Mouse (Mus musculus) CH12.LX (cell line): ENCODE results near the gene Xrcc4. TPM values are rescaled to one million over a fixed set of nuclear protein-coding genes. Genes with fewer than 3 reads are reported as not detected.

ENCODE experiments used
- DNase-seq: peaks from one replicate; pipeline ENCODE4 v3.0.0-alpha.2; 2013; ENCODE audit errors: extremely low read depth
- H3K27ac ChIP-seq: 2 replicates; pipeline ENCODE4 v1.5.1; 2012; ENCODE audit warnings: low read depth, mild to moderate bottlenecking, control low read depth, moderate library complexity; ENCODE audit not compliant: insufficient read depth
- H3K27me3 ChIP-seq: replicated peaks from 2 replicates; pipeline ENCODE3; 2012; ENCODE audit warnings: inconsistent platforms
- H3K36me3 ChIP-seq, 2 experiments: replicated peaks in 1 of 2; 2 replicates each; pipeline versions ENCODE3 to v1.6.1; 2012; ENCODE audit warnings: inconsistent platforms in 1 of 2, low read length in 1 of 2, mild to moderate bottlenecking in 1 of 2, mixed read lengths in 1 of 2, moderate library complexity in 1 of 2; ENCODE audit not compliant: control insufficient read depth in 1 of 2, insufficient read depth in 1 of 2
- H3K4me1 ChIP-seq, 2 experiments: 2 replicates each; pipeline ENCODE4 v1.6.1; 2012; ENCODE audit warnings: inconsistent platforms in 1 of 2, moderate library complexity in 1 of 2; ENCODE audit not compliant: insufficient read depth in 2 of 2, control insufficient read depth in 1 of 2
- H3K4me2 ChIP-seq: 2 replicates; pipeline ENCODE4 v1.6.1; 2012; ENCODE audit warnings: low read depth, mild to moderate bottlenecking, control low read depth; ENCODE audit not compliant: poor library complexity, insufficient read depth, severe bottlenecking
- H3K4me3 ChIP-seq, 3 experiments: fragments of 150-350 bp in 1 of 3; sonication (generic) in 1 of 3; replicated peaks in 1 of 3; 2 replicates each; pipeline versions ENCODE3 to v1.5.1; 2011 to 2012; ENCODE audit warnings: low read depth in 2 of 3, low read length in 2 of 3, mild to moderate bottlenecking in 2 of 3, moderate library complexity in 2 of 3, control low read depth in 1 of 3, improper control_type of control experiment in 1 of 3, inconsistent platforms in 1 of 3, mixed read lengths in 1 of 3; ENCODE audit not compliant: poor library complexity in 1 of 3
- H3K79me2 ChIP-seq: replicated peaks from 2 replicates; pipeline ENCODE4 v1.6.1; 2012; ENCODE audit warnings: mild to moderate bottlenecking, moderate library complexity; ENCODE audit not compliant: control insufficient read depth, poor library complexity, insufficient read depth, severe bottlenecking; ENCODE audit errors: extremely low read depth
- H3K9ac ChIP-seq: 2 replicates; pipeline ENCODE4 v1.6.1; 2012; ENCODE audit warnings: low read depth, mild to moderate bottlenecking, control low read depth, moderate library complexity; ENCODE audit not compliant: insufficient read depth
- H3K9me3 ChIP-seq: replicated peaks from 2 replicates; pipeline ENCODE3; 2012; ENCODE audit warnings: low read length, inconsistent platforms, mixed read lengths
- CHD1 ChIP-seq: IDR thresholded peaks from 2 replicates; pipeline ENCODE4 v1.6.1; 2012; ENCODE audit warnings: low read depth, low read length, improper control_type of control experiment, inconsistent platforms
- CHD2 ChIP-seq: IDR thresholded peaks from 2 replicates; pipeline ENCODE4 v1.6.1; 2011; ENCODE audit warnings: low read length, improper control_type of control experiment
- CTCF ChIP-seq, 2 experiments: IDR thresholded peaks in 1 of 2; conservative IDR thresholded peaks in 1 of 2; 2 replicates each; pipeline ENCODE4 v1.5.1; 2011 to 2012; ENCODE audit warnings: low read depth in 2 of 2, low read length in 2 of 2, improper control_type of control experiment in 1 of 2, inconsistent platforms in 1 of 2, mild to moderate bottlenecking in 1 of 2, moderate library complexity in 1 of 2
- E2F4 ChIP-seq: IDR thresholded peaks from 2 replicates; pipeline ENCODE4 v1.6.1; 2011; ENCODE audit warnings: low read depth, low read length, improper control_type of control experiment; ENCODE audit not compliant: insufficient replicate concordance
- ELF1 ChIP-seq: IDR thresholded peaks from 2 replicates; pipeline ENCODE4 v1.6.1; 2014; ENCODE audit warnings: low read depth, mild to moderate bottlenecking, inconsistent platforms, low read length, improper control_type of control experiment
- EP300 ChIP-seq: IDR thresholded peaks from 2 replicates; pipeline ENCODE4 v1.6.1; 2011; ENCODE audit warnings: low read length, improper control_type of control experiment
- ETS1 ChIP-seq: conservative IDR thresholded peaks from 2 replicates; pipeline ENCODE4 v1.6.1; 2012; ENCODE audit warnings: low read depth, mild to moderate bottlenecking, inconsistent platforms, low read length, improper control_type of control experiment, moderate library complexity
- HCFC1 ChIP-seq: IDR thresholded peaks from 2 replicates; pipeline ENCODE4 v1.6.1; 2012; ENCODE audit warnings: low read depth, mild to moderate bottlenecking, inconsistent platforms, low read length, improper control_type of control experiment
- IRF4 ChIP-seq: IDR thresholded peaks from 2 replicates; pipeline ENCODE4 v1.6.1; 2014; ENCODE audit warnings: low read depth, mild to moderate bottlenecking, inconsistent platforms, low read length, improper control_type of control experiment
- JUN ChIP-seq: IDR thresholded peaks from 2 replicates; pipeline ENCODE4 v1.6.1; 2011; ENCODE audit warnings: low read depth, mild to moderate bottlenecking, low read length, improper control_type of control experiment, moderate library complexity; ENCODE audit not compliant: insufficient read depth
- MAZ ChIP-seq: IDR thresholded peaks from 2 replicates; pipeline ENCODE4 v1.6.1; 2012; ENCODE audit warnings: low read depth, mild to moderate bottlenecking, inconsistent platforms, low read length, improper control_type of control experiment, moderate library complexity
- MEF2A ChIP-seq: IDR thresholded peaks from 2 replicates; pipeline ENCODE4 v1.6.1; 2014; ENCODE audit warnings: low read depth, mild to moderate bottlenecking, inconsistent platforms, low read length, improper control_type of control experiment, borderline replicate concordance
- PAX5 ChIP-seq: IDR thresholded peaks from 2 replicates; pipeline ENCODE4 v1.6.1; 2012; ENCODE audit warnings: low read length, inconsistent platforms, mixed read lengths
- POLR2AphosphoS2 ChIP-seq: IDR thresholded peaks from 2 replicates; pipeline ENCODE4 v1.6.1; 2011; ENCODE audit warnings: low read depth, low read length, improper control_type of control experiment
- RAD21 ChIP-seq: IDR thresholded peaks from 2 replicates; pipeline ENCODE4 v1.6.1; 2011; ENCODE audit warnings: low read depth, mild to moderate bottlenecking, low read length, improper control_type of control experiment, moderate library complexity
- USF2 ChIP-seq: conservative IDR thresholded peaks from 2 replicates; pipeline ENCODE4 v1.6.1; 2011; ENCODE audit warnings: low read depth, low read length, improper control_type of control experiment
- ZKSCAN1 ChIP-seq: IDR thresholded peaks from 2 replicates; pipeline ENCODE4 v1.6.1; 2012; ENCODE audit warnings: low read depth, inconsistent platforms, low read length, improper control_type of control experiment, borderline replicate concordance
- ZMIZ1 ChIP-seq: IDR thresholded peaks from 2 replicates; pipeline ENCODE4 v1.6.1; 2012; ENCODE audit warnings: low read depth, mild to moderate bottlenecking, inconsistent platforms, low read length, improper control_type of control experiment
- dilution Hi-C: fragments of 300-500 bp; cut with MboI; formaldehyde crosslinking; loops from 2 replicates; pipeline ENCODE4 v1.14.3; 2020; ENCODE audit warnings: low sequenced_read_pairs; ENCODE audit not compliant: extremely low pct_unique_long_range_greater_than_20kb, extremely low pct_ligation_motif_present
- in situ Hi-C: fragments of 300-500 bp; cut with MboI; formaldehyde crosslinking; loops from 3 replicates; pipeline ENCODE4 v1.14.3; 2019; ENCODE audit warnings: low sequenced_read_pairs, low pct_ligation_motif_present, low pct_unique_long_range_greater_than_20kb, mixed read lengths
- polyA plus RNA-seq: library from polyadenylated mRNA; unstranded; fragments of >175 nt; gene quantifications from 2 replicates; pipeline ENCODE4 v1.2.1, GENCODE M21; 2012; ENCODE audit warnings: low read depth; ENCODE audit not compliant: insufficient read length
- total RNA-seq, 2 experiments: library from RNA; depleted of rRNA; stranded (reverse); fragments of 300-350 nt in 1 of 2; fragments of >200 nt in 1 of 2; gene quantifications; 2 replicates each; pipeline ENCODE4 v1.2.3; 2012 to 2014

Xrcc4 gene
- total and polyA plus RNA-seq, 3 experiments: 6.2 to 19.6 (median 10.0) TPM

DNA sequence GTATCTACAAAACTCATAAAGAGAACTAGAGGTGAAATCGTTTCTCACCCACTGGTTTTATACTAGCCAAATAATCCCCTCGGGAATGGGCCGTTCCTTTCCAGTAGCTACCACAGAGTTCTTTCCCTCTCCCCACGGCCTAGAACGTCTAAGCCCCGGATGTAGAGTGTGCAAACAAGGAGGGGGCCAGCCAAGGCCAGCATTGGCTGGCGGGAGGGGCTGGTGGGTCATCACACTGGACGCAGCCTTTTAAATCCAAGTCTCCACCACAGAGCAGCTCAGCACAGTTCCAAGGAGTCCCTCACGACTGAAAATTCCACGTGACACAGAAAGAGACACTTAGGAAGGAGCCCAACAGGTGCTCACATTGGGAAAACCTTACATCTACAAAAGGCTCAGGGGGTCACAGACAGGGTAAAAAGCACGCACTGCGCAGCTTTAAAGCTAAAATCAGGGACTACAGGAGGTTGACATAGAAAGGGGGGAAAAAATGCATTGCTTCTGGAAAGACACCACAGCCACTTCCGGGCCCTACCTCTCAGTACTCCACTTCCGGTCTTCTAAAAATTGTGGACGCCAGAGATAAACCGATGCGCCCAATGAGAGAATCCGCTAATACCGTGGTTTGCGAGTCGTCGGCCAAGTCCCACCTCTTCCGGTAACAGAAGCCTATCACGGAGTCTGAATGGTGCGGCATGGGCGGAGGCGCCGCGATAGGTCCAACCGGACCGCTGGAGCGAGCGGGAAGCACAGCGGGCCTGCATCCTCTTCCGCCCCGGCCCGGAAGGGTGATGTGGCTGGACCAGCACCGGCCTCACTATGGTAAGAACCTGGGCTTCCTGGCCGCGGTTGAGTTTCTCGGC lies at the start of gene Xrcc4, which contains the start of gene Tmem167 (continued):
- no peak for TF ChIP-seq MEF2A
- TF ChIP-seq, all 38 proteins: peak for 19

DNA sequence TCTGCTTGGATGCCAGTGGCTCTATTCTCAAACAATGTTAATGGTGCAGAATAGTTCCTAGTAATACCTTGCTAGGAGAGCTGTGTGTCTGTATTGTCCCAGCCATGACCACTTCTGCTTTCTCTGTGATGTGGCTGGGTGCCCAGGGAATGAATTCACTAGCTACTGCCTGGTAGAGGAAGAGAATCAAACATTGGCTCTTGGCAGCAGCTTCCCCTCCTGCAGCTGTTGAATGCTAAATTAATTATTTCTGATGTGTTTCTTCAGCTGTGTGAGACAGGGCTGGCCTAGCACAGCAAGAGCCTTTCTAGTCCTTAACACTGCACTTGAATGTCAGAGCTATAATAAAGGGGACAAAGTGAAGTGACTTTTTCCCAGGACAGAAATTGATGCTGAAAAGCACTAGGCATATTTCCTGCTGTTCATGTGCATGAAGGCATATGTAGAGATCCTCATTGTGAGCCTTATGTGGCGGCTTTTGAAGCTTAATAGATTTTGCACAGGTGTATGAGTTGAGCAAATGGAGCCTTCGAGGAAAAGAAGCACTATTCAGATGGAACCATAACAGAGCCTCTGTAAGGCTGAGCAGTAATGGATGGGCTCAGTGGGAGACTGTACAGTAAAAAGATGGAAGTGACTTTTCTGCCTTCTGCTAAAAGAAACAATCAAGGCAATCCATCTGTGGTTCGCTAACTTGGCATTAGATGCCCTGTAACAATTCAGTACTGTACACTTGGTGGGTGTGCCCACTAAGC lies 46.9 kb upstream of the Xrcc4 start:
- Histone ChIP-seq H3K79me2 (no peaks in the 10 kb centered on the region), H3K27ac (no peak overlapping the region), H3K36me3 (no peaks in the 10 kb centered on the region), H3K9ac (no peak overlapping the region), H3K4me1 (peaks cover 0 to 9% of the 10 kb centered on the region in 2 experiments; a peak in 2 of 4 replicates), H3K9me3 (no peaks in the 10 kb centered on the region)
- peak; percentile 33 for DNase-seq
- in situ Hi-C loops: no loop called here
- no peak for TF ChIP-seq USF2
- no peak for TF ChIP-seq CTCF (conservative IDR thresholded peaks at IDR 0.05 in 1 of 2, IDR thresholded peaks at IDR 0.05 in 1 of 2; ENCODE audit: low read depth in 2 of 2, low read length in 2 of 2)
- no peak for TF ChIP-seq E2F4
- no peak for TF ChIP-seq ZMIZ1
- no peak for TF ChIP-seq ZKSCAN1
- no peak for TF ChIP-seq CHD1
- no peak for TF ChIP-seq ELF1
- TF ChIP-seq POLR2AphosphoS2: no peak
- TF ChIP-seq ETS1: no peak
- no peak for TF ChIP-seq IRF4
- TF ChIP-seq MAZ: no peak
- TF ChIP-seq PAX5: no peak
- no peak for TF ChIP-seq EP300
- TF ChIP-seq HCFC1: no peak
- TF ChIP-seq RAD21: no peak
- TF ChIP-seq MEF2A: no peak
- no peak for TF ChIP-seq JUN
- no peak for TF ChIP-seq CHD2
- TF ChIP-seq, all 38 proteins: peak for 0
- Histone ChIP-seq H3K4me3 (no peak overlapping the region), H3K27me3 (no peaks in the 10 kb centered on the region), H3K4me2 (no peak overlapping the region)
- dilution Hi-C loops: no loop called here
